Mouse (Mus musculus) liver, adult 2 months (tissue): ENCODE results near the gene Hivep2.

Experiments used
- CTCF ChIP-seq: fragments of 200-500 bp; IDR thresholded peaks from 2 replicates; pipeline ENCODE4 v1.5.1; 2011; ENCODE audit warnings: low read depth, low read length, control low read depth
- POLR2A ChIP-seq: fragments of 200-500 bp; IDR thresholded peaks from 2 replicates; pipeline ENCODE4 v1.6.1; 2011; ENCODE audit warnings: low read length, control low read depth; ENCODE audit not compliant: insufficient read depth; ENCODE audit errors: extremely low read depth

- no peak for TF ChIP-seq CTCF
- TF ChIP-seq POLR2A: no peak
Observed at GRCm38 (mm10) chr10:14076880-14077279, 111.0 kb downstream of the Hivep2 start.
